Mouse (Mus musculus): Measurements from ENCODE around the gene Sowahc. TPM values are rescaled to one million over a fixed set of nuclear protein-coding genes. Genes with fewer than 3 reads are reported as not detected.

Sowahc gene
- polyA plus RNA-seq (2012; rRNA removed), result 9.3 TPM in 2 replicates

- TF ChIP-seq POLR2A (IDR thresholded peaks at IDR 0.05; ENCODE audit: borderline replicate concordance, extremely low read depth, low read depth, low read length), result peak; percentile 77; the same call in 1 of the 2 replicates
- TF ChIP-seq CTCF (IDR thresholded peaks at IDR 0.05; ENCODE audit: insufficient read depth, low read length), result no peak
- WGBS, result under 1% methylated on average over 83 of the region's 84 CpGs
- peak; percentile 99 for DNase-seq
- Histone ChIP-seq H3K4me3 (replicated peaks; ENCODE audit: extremely low read depth, low read depth, low read length) (peak within 1 kb of the TSS; percentile 86), H3K4me1 (ENCODE audit: control insufficient read depth, insufficient read depth, low read length) (peaks cover 7% of the 10 kb centered on the region; the same call in 1 of the 2 replicates)
These were observed at the start of gene Sowahc, which contains the start of gene Sept10 for GRCm38 (mm10) chr10:59221473-59222270. Gene Sowahc (plus strand): TSS chr10:59221953. Gene Sept10 (minus strand): TSS chr10:59221847.

DNA sequence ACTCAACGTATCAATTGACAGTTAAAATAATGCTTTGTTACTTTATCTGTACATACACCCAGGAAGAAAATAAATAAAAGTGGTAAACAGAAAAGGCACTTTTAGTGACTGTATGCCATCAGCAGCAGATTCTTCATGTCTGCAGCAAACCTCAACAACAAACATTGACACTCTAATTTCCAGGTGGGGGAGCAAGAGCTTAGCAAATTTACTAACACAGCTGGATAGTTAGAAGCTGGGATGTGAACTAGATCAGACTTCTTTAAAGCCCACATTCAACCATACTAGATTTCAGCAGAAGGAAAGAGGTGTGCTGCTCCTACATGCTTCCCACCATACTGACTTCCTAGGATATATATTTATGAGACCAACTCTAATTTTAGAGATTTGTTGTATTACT is 49.2 kb upstream of the Sowahc start:
- WGBS, result 90% methylated on average over 1 of the region's 1 CpGs

DNA sequence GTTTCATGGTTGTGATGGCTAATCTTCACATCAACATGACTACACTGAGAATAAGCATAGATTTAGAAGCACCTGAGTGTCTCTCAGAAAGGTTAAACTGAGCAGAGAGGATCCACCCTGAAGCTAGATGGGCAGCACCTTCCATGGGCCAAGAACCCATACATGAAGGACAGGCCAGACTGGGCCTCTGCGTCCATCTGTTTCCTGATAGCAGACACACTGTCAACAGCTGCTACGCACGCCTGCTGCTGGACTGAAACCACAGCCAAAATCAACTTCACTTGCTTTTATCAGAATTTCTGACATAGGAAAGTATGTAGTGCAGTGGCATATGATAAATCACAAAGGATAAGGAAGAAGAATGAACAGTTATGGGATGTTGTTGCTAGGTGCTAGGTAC is 42.1 kb upstream of the Sowahc start:
- WGBS, result 44% methylated on average over 3 of the region's 3 CpGs
- no peak for TF ChIP-seq CTCF (IDR thresholded peaks at IDR 0.05; ENCODE audit: insufficient read depth, low read length)
- no peak for TF ChIP-seq POLR2A (IDR thresholded peaks at IDR 0.05; ENCODE audit: borderline replicate concordance, extremely low read depth, low read depth, low read length)
- DNase-seq, result no peak
- Histone ChIP-seq H3K4me3 (replicated peaks; ENCODE audit: extremely low read depth, low read depth, low read length) (no peak overlapping the region), H3K4me1 (ENCODE audit: control insufficient read depth, insufficient read depth, low read length) (no peaks in the 10 kb centered on the region)

More for the DNA sequence above, 49.2 kb upstream of the Sowahc start:
- no peak overlapping the region for H3K4me3 ChIP-seq (replicated peaks; ENCODE audit: extremely low read depth, low read depth, low read length)
- no peak for DNase-seq
- H3K4me1 ChIP-seq (ENCODE audit: control insufficient read depth, insufficient read depth, low read length), result no peaks in the 10 kb centered on the region
- TF ChIP-seq CTCF (IDR thresholded peaks at IDR 0.05; ENCODE audit: insufficient read depth, low read length) (no peak), POLR2A (IDR thresholded peaks at IDR 0.05; ENCODE audit: borderline replicate concordance, extremely low read depth, low read depth, low read length) (no peak)

DNA sequence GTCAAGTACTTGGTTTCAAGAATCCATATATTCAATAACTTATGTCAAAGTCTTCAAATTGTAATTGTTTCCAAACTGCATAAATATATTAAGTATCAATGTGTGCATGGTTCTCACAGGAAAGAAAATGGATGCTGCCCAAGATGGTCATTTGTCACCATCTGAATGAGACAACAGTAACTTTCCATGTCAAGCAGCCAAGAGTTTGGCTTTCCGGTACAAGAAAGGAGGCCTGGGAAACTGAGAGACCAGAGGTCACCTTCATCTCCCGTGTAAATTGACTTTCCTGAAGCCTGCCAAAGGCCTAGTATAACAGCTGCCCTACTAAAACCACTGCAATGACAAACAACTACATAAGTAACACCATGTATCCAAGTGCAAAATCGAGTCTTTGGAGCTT is 39.4 kb upstream of the Sowahc start:
- TF ChIP-seq POLR2A (IDR thresholded peaks at IDR 0.05; ENCODE audit: borderline replicate concordance, extremely low read depth, low read depth, low read length) (no peak), CTCF (IDR thresholded peaks at IDR 0.05; ENCODE audit: insufficient read depth, low read length) (no peak)
- Histone ChIP-seq H3K4me3 (replicated peaks; ENCODE audit: extremely low read depth, low read depth, low read length) (no peak overlapping the region), H3K4me1 (ENCODE audit: control insufficient read depth, insufficient read depth, low read length) (no peaks in the 10 kb centered on the region)
- 43% methylated on average over 3 of the region's 3 CpGs for WGBS
- DNase-seq, result no peak

DNA sequence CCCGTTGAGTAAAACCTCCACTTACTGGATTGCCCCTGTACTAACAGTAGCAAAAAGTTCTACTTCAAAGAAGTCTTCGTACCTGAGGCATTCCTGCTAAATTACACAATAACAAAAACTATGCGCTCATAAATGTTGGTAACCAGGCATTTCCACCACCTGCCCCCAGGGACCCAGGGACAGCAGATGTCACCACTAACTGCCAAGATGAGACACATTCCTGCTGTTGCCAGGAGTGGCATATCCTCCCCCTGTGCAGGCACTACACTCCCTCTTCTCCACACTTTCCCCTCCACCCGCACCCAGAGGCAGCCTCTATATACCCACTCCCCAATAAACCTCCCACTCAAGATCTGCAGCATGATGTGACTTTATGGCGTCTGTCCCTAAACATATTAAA is 26.9 kb upstream of the Sowahc start:
- H3K4me3 ChIP-seq (replicated peaks; ENCODE audit: extremely low read depth, low read depth, low read length), result no peak overlapping the region
- no peaks in the 10 kb centered on the region for H3K4me1 ChIP-seq (ENCODE audit: control insufficient read depth, insufficient read depth, low read length)
- TF ChIP-seq CTCF (IDR thresholded peaks at IDR 0.05; ENCODE audit: insufficient read depth, low read length), result no peak
- TF ChIP-seq POLR2A (IDR thresholded peaks at IDR 0.05; ENCODE audit: borderline replicate concordance, extremely low read depth, low read depth, low read length), result no peak
- WGBS, result 65% methylated on average over 5 of the region's 5 CpGs
- DNase-seq, result no peak

DNA sequence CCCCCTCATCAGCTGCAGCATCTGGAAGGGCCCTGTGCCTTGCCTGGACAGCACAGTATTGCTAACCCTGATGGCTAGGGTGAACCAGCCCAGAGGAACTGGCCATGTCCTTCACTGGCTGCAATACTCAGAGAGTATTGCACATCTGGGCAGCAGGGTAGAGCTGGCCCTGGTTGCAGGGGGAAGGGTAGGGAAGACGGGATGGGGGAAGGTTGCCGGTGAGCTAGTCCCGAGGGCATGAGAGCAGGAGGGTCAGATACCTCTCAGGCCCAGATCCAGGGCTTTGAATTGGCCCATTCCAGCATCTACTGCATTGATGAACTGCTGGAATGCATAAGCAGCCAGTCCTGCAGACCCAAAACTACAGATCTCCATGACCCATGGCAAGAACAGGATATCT is 25.0 kb upstream of the Sowahc start:
- no peak for TF ChIP-seq POLR2A (IDR thresholded peaks at IDR 0.05; ENCODE audit: borderline replicate concordance, extremely low read depth, low read depth, low read length)
- no peak for TF ChIP-seq CTCF (IDR thresholded peaks at IDR 0.05; ENCODE audit: insufficient read depth, low read length)
- no peak for DNase-seq
- Histone ChIP-seq H3K4me1 (ENCODE audit: control insufficient read depth, insufficient read depth, low read length) (no peaks in the 10 kb centered on the region), H3K4me3 (replicated peaks; ENCODE audit: extremely low read depth, low read depth, low read length) (no peak overlapping the region)
- 95% methylated on average over 3 of the region's 3 CpGs for WGBS

GRCm38 (mm10) chr10:59200011-59200410 is 21.7 kb upstream of the Sowahc start:
- no peak overlapping the region for H3K4me3 ChIP-seq (replicated peaks; ENCODE audit: extremely low read depth, low read depth, low read length)
- no peak for TF ChIP-seq CTCF (IDR thresholded peaks at IDR 0.05; ENCODE audit: insufficient read depth, low read length)
- no peak for TF ChIP-seq POLR2A (IDR thresholded peaks at IDR 0.05; ENCODE audit: borderline replicate concordance, extremely low read depth, low read depth, low read length)
- H3K4me1 ChIP-seq (ENCODE audit: control insufficient read depth, insufficient read depth, low read length), result no peaks in the 10 kb centered on the region
- DNase-seq, result no peak

GRCm38 (mm10) chr10:59220824-59221472 is 805 bp upstream of the Sowahc start:
- Histone ChIP-seq H3K4me3 (replicated peaks; ENCODE audit: extremely low read depth, low read depth, low read length) (peak overlapping the region; percentile 86), H3K4me1 (ENCODE audit: control insufficient read depth, insufficient read depth, low read length) (peaks cover 7% of the 10 kb centered on the region; the same call in 1 of the 2 replicates)
- no peak for TF ChIP-seq POLR2A (IDR thresholded peaks at IDR 0.05; ENCODE audit: borderline replicate concordance, extremely low read depth, low read depth, low read length)
- TF ChIP-seq CTCF (IDR thresholded peaks at IDR 0.05; ENCODE audit: insufficient read depth, low read length), result no peak
- no peak for DNase-seq
- 1% methylated on average over 39 of the region's 39 CpGs for WGBS

DNA sequence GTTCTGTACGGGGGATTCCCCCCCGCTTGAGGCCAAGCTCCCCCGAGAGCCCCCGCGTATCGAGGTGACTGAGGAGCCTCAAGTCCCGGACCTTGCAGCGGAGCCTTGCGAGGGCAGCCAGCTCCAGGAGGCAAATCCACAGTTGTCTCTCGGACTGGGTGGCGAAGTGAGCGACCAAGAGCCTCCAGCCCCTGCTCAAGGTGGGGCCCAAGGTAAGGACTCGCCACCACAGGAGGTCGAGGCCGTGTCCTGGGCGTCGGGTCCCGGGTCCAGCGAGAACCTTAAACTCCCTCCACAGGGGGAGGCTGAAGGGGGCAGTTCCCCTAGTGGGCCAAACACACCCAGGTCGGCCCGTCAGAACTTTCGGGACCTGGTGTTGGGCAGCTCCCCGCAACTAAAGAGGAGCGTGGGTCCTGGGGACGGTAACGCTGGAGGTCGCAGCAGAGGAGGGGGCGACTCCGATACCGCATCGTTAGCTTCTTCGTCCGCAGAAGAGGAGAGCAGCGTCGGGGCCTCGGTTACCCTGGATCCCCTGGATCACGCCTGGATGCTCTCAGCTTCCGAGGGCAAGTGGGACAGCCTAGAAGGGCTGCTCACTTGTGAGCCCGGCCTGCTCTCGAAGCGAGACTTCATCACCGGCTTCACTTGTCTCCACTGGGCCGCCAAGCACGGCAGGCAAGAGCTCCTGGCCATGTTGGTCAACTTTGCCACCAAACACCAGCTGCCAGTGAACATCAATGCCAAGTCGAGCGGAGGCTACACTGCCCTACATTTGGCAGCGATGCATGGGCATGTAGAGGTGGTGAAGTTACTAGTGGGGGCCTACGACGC is 733 bp downstream of the Sowahc start:
- H3K4me3 ChIP-seq (replicated peaks; ENCODE audit: extremely low read depth, low read depth, low read length), result peak overlapping the region; percentile 86
- peak; percentile 49 for DNase-seq

More for the DNA sequence above, 733 bp downstream of the Sowahc start:
- WGBS, result 2% methylated on average over 49 of the region's 49 CpGs
- H3K4me1 ChIP-seq (ENCODE audit: control insufficient read depth, insufficient read depth, low read length), result peaks cover 7% of the 10 kb centered on the region; the same call in 1 of the 2 replicates
- TF ChIP-seq CTCF (IDR thresholded peaks at IDR 0.05; ENCODE audit: insufficient read depth, low read length), result no peak
- no peak for TF ChIP-seq POLR2A (IDR thresholded peaks at IDR 0.05; ENCODE audit: borderline replicate concordance, extremely low read depth, low read depth, low read length)
